Mouse (Mus musculus) T-helper 17 cell (primary cell): ENCODE measurements around the gene Nap1l3.

Experiments used
- in situ Hi-C, 2 experiments: fragments of 300-600 bp; cut with MboI, MseI; formaldehyde crosslinking; loops; 1 replicate in 1 of 2; 2 replicates in 1 of 2; pipeline ENCODE4 v1.15.1; 2025; ENCODE audit warnings: high pct_unique_total_duplicates in 2 of 2

Nap1l3 gene

GRCm38 (mm10) chrX:122396781-122397581, at the start of gene Nap1l3:
Gene Nap1l3 (minus strand): TSS chrX:122397401.
- in situ Hi-C loops = no loop called here

- in situ Hi-C loops = no loop called here
Observed at GRCm38 (mm10) chrX:122397652-122398051, 451 bp upstream of the Nap1l3 start.
